Mouse (Mus musculus) forebrain, embryonic 16.5 days (tissue): ENCODE measurements around the gene Fhad1. TPM values are rescaled to one million over a fixed set of nuclear protein-coding genes. Genes with fewer than 3 reads are reported as not detected.

Experiments used
- ATAC-seq: fragments of 200-750 bp; cut with Nextera tagmentation; 2 replicates; pipeline ENCODE4 v1.8.0; 2017; ENCODE audit warnings: mild to moderate bottlenecking, moderate library complexity
- H3K27ac ChIP-seq: fragments of 300-500 bp; sonication (generic); 2 replicates; pipeline ENCODE4 v1.5.1; 2014; ENCODE audit warnings: low read length, control low read depth
- H3K27me3 ChIP-seq: fragments of 300-500 bp; sonication (generic); replicated peaks from 2 replicates; pipeline ENCODE4 v1.6.1; 2014; ENCODE audit warnings: low read length; ENCODE audit not compliant: control insufficient read depth, insufficient read depth
- H3K36me3 ChIP-seq: fragments of 300-500 bp; sonication (generic); 2 replicates; pipeline ENCODE4 v1.6.1; 2014; ENCODE audit not compliant: control insufficient read depth, insufficient read depth
- H3K4me1 ChIP-seq: fragments of 300-500 bp; sonication (generic); replicated peaks from 2 replicates; pipeline ENCODE4 v1.6.1; 2014; ENCODE audit warnings: low read length; ENCODE audit not compliant: control insufficient read depth, insufficient read depth
- H3K4me2 ChIP-seq: fragments of 300-500 bp; sonication (generic); 2 replicates; pipeline ENCODE4 v1.6.1; 2014; ENCODE audit warnings: mild to moderate bottlenecking, low read length, control low read depth
- H3K4me3 ChIP-seq: fragments of 300-500 bp; sonication (generic); replicated peaks from 2 replicates; pipeline ENCODE4 v1.5.1; 2014; ENCODE audit warnings: mild to moderate bottlenecking, low read length, control low read depth
- H3K9ac ChIP-seq: fragments of 300-500 bp; sonication (generic); replicated peaks from 2 replicates; pipeline ENCODE4 v1.6.1; 2014; ENCODE audit warnings: low read depth, low read length, control low read depth
- H3K9me3 ChIP-seq: fragments of 300-500 bp; sonication (generic); 2 replicates; pipeline ENCODE4 v1.6.1; 2016; ENCODE audit warnings: low read length; ENCODE audit not compliant: control insufficient read depth
- WGBS: fragments of 180-500 bp; shearing (Covaris S2); extraction: QIAGEN DNeasy Blood & Tissue Kit; methylation state at CpG from one replicate; pipeline ENCODE4 v1.1.7; 2014; 5-methylcytosine and 5-hydroxymethylcytosine counted together
- polyA plus RNA-seq: library from polyadenylated mRNA; unstranded; fragments of >200 nt; fragmentation: Nextera tagmentation; extraction: Ambion mirVana; gene quantifications from 2 replicates; pipeline ENCODE4 v1.2.1, GENCODE M21; 2015

Gene Fhad1
- polyA plus RNA-seq, 1 experiment from 2014 or later, result 1.8 TPM

GRCm38 (mm10) chr4:141993347-141994061, 21.4 kb downstream of the Fhad1 start:
- Histone ChIP-seq H3K4me3 (no peak overlapping the region), H3K4me1 (peaks cover 9% of the 10 kb centered on the region), H3K9me3 (no peaks in the 10 kb centered on the region), H3K4me2 (no peak overlapping the region), H3K36me3 (no peaks in the 10 kb centered on the region), H3K27me3 (no peaks in the 10 kb centered on the region), H3K9ac (no peak overlapping the region), H3K27ac (no peak overlapping the region)
- ATAC-seq, result no peak
- 80% methylated on average over 5 of the region's 5 CpGs for WGBS

DNA sequence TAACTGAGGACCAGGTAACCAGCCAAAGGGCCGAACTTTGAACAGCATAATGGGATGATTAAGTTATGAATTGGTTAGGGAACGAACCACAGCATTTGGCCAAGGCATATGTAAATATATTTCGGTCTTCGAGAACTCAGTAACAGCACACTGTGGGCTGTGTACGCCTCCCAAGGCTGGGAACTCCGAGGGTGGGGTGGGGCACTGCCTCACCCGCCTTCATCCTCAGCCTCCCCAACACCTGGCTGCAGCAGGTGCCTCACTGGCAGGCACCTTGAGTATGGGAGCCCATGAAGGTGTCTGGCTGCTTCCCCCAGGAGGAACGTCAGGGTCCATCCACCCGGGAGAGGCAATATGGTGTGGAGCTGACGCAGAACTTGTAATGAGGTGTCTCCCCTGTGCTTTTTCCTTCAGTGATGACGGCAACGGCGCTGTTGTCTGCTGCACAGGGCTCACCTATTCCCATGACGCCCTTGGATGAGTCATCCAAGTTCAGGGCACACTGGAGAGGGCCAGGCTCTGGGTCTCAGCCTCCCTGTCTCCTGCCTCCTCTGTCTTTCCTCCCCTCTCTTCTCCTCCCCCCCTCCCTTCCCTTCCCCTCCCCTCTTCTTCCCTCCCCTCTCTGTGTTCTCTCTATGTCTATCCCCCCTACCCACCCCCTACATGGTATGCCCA, 22.2 kb downstream of the Fhad1 start:
- Histone ChIP-seq H3K9me3 (no peaks in the 10 kb centered on the region), H3K4me3 (no peak overlapping the region), H3K4me1 (peaks cover 9% of the 10 kb centered on the region), H3K27me3 (no peaks in the 10 kb centered on the region), H3K36me3 (no peaks in the 10 kb centered on the region), H3K9ac (no peak overlapping the region), H3K4me2 (no peak overlapping the region), H3K27ac (no peak overlapping the region)
- ATAC-seq, result no peak
- 83% methylated on average over 14 of the region's 14 CpGs for WGBS

- ATAC-seq, result no peak
- Histone ChIP-seq H3K4me1 (no peaks in the 10 kb centered on the region), H3K27ac (no peak overlapping the region), H3K27me3 (no peaks in the 10 kb centered on the region), H3K4me2 (no peak overlapping the region), H3K36me3 (no peaks in the 10 kb centered on the region), H3K9ac (no peak overlapping the region), H3K4me3 (no peak overlapping the region), H3K9me3 (no peaks in the 10 kb centered on the region)
- 89% methylated on average over 1 of the region's 1 CpGs for WGBS
Observed at GRCm38 (mm10) chr4:141988178-141988577, 26.7 kb downstream of the Fhad1 start.

- Histone ChIP-seq H3K4me2 (no peak overlapping the region), H3K9me3 (no peaks in the 10 kb centered on the region), H3K27me3 (no peaks in the 10 kb centered on the region), H3K27ac (no peak overlapping the region), H3K4me3 (no peak overlapping the region), H3K9ac (no peak overlapping the region), H3K4me1 (0 out of 2 replicates have a peak, but pooled peaks cover 3% of the 10 kb centered on the region), H3K36me3 (no peaks in the 10 kb centered on the region)
- 52% methylated on average over 3 of the region's 3 CpGs for WGBS
- no peak for ATAC-seq
Observed at GRCm38 (mm10) chr4:141983689-141984088, 31.2 kb downstream of the Fhad1 start.

DNA sequence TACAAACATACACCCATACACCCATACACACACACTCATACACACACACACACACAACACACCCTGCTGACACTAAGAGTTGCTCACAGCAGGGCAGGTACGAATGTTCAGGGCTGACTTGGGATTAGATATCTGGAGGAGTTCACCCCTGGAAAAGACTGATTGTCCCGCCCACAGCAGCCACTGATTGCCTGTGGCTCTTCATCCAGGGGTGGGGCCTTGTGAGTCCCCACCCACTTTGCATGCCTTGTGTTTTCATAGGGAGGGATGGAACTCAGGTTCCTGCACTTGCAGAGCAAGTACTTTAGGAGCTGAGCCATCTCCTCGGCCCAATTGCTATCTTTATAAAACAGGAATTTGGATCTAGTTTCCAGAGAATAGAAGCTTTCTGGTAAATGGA, 33.4 kb downstream of the Fhad1 start:
- H3K27me3 ChIP-seq, result no peaks in the 10 kb centered on the region
- H3K4me3 ChIP-seq, result no peak overlapping the region
- no peak overlapping the region for H3K9ac ChIP-seq
- H3K4me1 ChIP-seq, result 0 out of 2 replicates have a peak, but pooled peaks cover 3% of the 10 kb centered on the region
- no peak overlapping the region for H3K27ac ChIP-seq
- no peak for ATAC-seq
- 75% methylated on average over 3 of the region's 3 CpGs for WGBS
- H3K4me2 ChIP-seq, result no peak overlapping the region
- no peaks in the 10 kb centered on the region for H3K9me3 ChIP-seq
- no peaks in the 10 kb centered on the region for H3K36me3 ChIP-seq

- H3K4me2 ChIP-seq, result no peak overlapping the region
- H3K36me3 ChIP-seq, result no peaks in the 10 kb centered on the region
- H3K9me3 ChIP-seq, result no peaks in the 10 kb centered on the region
- H3K27ac ChIP-seq, result no peak overlapping the region
- H3K4me1 ChIP-seq, result 0 out of 2 replicates have a peak, but pooled peaks cover 3% of the 10 kb centered on the region
- H3K4me3 ChIP-seq, result no peak overlapping the region
- WGBS, result 63% methylated on average over 11 of the region's 11 CpGs
- no peak overlapping the region for H3K9ac ChIP-seq
- H3K27me3 ChIP-seq, result no peaks in the 10 kb centered on the region
- no peak for ATAC-seq
Observed at GRCm38 (mm10) chr4:141978582-141978981, 36.3 kb downstream of the Fhad1 start.

DNA sequence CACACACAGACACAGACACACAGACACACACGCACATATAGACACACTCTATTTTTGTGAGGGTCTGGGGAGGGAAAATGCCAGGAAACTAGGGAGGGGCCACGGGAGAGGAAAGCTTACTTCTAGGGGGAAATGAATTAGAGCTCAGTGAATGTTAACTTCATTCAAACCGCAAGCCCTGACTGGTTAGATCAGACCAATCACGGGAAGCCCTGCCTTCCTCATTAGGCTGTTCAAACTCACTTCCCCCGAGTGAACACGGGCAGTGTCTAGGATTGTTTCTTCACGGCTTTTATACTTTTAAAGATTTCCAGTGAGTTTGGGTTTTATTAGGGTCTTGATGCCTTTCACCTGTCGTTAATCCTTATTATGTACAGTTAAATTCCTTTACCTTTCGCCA, 37.5 kb downstream of the Fhad1 start:
- 51% methylated on average over 9 of the region's 9 CpGs for WGBS
- Histone ChIP-seq H3K9me3 (no peaks in the 10 kb centered on the region), H3K4me3 (no peak overlapping the region), H3K9ac (no peak overlapping the region), H3K4me2 (no peak overlapping the region), H3K4me1 (no peaks in the 10 kb centered on the region), H3K27ac (no peak overlapping the region), H3K36me3 (no peaks in the 10 kb centered on the region), H3K27me3 (no peaks in the 10 kb centered on the region)
- ATAC-seq, result no peak

GRCm38 (mm10) chr4:141976163-141976562, 38.7 kb downstream of the Fhad1 start:
- H3K4me3 ChIP-seq, result no peak overlapping the region
- 55% methylated on average over 4 of the region's 4 CpGs for WGBS
- H3K4me2 ChIP-seq, result no peak overlapping the region
- H3K9ac ChIP-seq, result no peak overlapping the region
- H3K4me1 ChIP-seq, result no peaks in the 10 kb centered on the region
- no peak overlapping the region for H3K27ac ChIP-seq
- ATAC-seq, result no peak
- no peaks in the 10 kb centered on the region for H3K9me3 ChIP-seq
- no peaks in the 10 kb centered on the region for H3K36me3 ChIP-seq
- no peaks in the 10 kb centered on the region for H3K27me3 ChIP-seq

DNA sequence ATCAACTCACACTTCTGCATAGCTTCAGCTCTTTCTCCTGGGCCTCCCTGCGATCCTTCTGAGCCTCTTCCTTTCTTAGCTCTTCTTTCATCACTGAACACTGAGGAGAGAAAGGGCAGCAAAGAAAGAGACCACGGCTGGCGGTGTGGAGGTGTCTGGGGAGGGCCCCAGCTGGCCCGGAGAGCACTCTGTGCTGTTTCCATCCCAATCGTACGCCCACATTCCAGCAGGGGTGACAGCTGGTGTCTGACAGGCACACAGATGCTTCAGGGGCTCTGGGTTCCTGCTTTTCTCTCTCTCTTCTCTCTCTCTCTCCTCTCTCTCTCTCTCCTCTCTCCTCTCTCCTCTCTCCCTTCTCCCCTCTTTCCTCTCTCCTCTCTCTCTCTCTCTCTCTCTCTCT, 50.3 kb downstream of the Fhad1 start:
- H3K9me3 ChIP-seq, result no peaks in the 10 kb centered on the region; the same call in 1 of the 2 replicates
- ATAC-seq, result no peak

More for the DNA sequence above, 50.3 kb downstream of the Fhad1 start:
- no peak overlapping the region for H3K9ac ChIP-seq
- no peak overlapping the region for H3K4me3 ChIP-seq
- H3K27ac ChIP-seq, result no peak overlapping the region
- H3K4me2 ChIP-seq, result no peak overlapping the region
- H3K4me1 ChIP-seq, result peaks cover 3% of the 10 kb centered on the region; the same call in 1 of the 2 replicates
- H3K27me3 ChIP-seq, result no peaks in the 10 kb centered on the region
- WGBS, result 25% methylated on average over 6 of the region's 6 CpGs
- no peaks in the 10 kb centered on the region for H3K36me3 ChIP-seq
